Mouse (Mus musculus): ENCODE measurements around the gene Cycs. TPM values are rescaled to one million over a fixed set of nuclear protein-coding genes. Genes with fewer than 3 reads are reported as not detected.
A peak's percentile ranks its signal among the peaks of the same experiment; 100 is the strongest.

The Cycs gene
- polyA plus RNA-seq, 1 experiment = 3.7 TPM

- Histone ChIP-seq H3K27ac (ENCODE audit: control insufficient read depth, insufficient read depth, low read depth, low read length) (no peak overlapping the region), H3K36me3 (ENCODE audit: control insufficient read depth, insufficient read depth, low read length) (no peaks in the 10 kb centered on the region), H3K4me3 (ENCODE audit: control insufficient read depth, low read depth, low read length) (no peak overlapping the region), H3K27me3 (ENCODE audit: control insufficient read depth, insufficient read depth, low read length) (no peaks in the 10 kb centered on the region), H3K4me1 (ENCODE audit: control insufficient read depth, insufficient read depth, low read length) (no peaks in the 10 kb centered on the region)
- TF ChIP-seq CTCF (IDR thresholded peaks at IDR 0.05; ENCODE audit: control insufficient read depth, insufficient read depth, insufficient replicate concordance, low read depth, low read length) (no peak), POLR2A (IDR thresholded peaks at IDR 0.05; ENCODE audit: control insufficient read depth, low read depth, low read length) (no peak)
Measured at GRCm38 (mm10) chr6:50590234-50590633, 23.9 kb upstream of the Cycs start.

GRCm38 (mm10) chr6:50588251-50588650 lies 21.9 kb upstream of the Cycs start:
- TF ChIP-seq CTCF (IDR thresholded peaks at IDR 0.05; ENCODE audit: control insufficient read depth, insufficient read depth, insufficient replicate concordance, low read depth, low read length) (no peak), POLR2A (IDR thresholded peaks at IDR 0.05; ENCODE audit: control insufficient read depth, low read depth, low read length) (no peak)
- H3K4me3 ChIP-seq (ENCODE audit: control insufficient read depth, low read depth, low read length) = no peak overlapping the region
- no peaks in the 10 kb centered on the region for H3K4me1 ChIP-seq (ENCODE audit: control insufficient read depth, insufficient read depth, low read length)

GRCm38 (mm10) chr6:50587412-50587811 lies 21.1 kb upstream of the Cycs start:
- Histone ChIP-seq H3K36me3 (ENCODE audit: control insufficient read depth, insufficient read depth, low read length) (no peaks in the 10 kb centered on the region), H3K4me3 (ENCODE audit: control insufficient read depth, low read depth, low read length) (no peak overlapping the region), H3K4me1 (ENCODE audit: control insufficient read depth, insufficient read depth, low read length) (no peaks in the 10 kb centered on the region), H3K27me3 (ENCODE audit: control insufficient read depth, insufficient read depth, low read length) (no peaks in the 10 kb centered on the region), H3K27ac (ENCODE audit: control insufficient read depth, insufficient read depth, low read depth, low read length) (0 out of 2 replicates have a peak overlapping the region, but pooled peaks have one; percentile 39)
- TF ChIP-seq POLR2A (IDR thresholded peaks at IDR 0.05; ENCODE audit: control insufficient read depth, low read depth, low read length) (no peak), CTCF (IDR thresholded peaks at IDR 0.05; ENCODE audit: control insufficient read depth, insufficient read depth, insufficient replicate concordance, low read depth, low read length) (no peak)

More at GRCm38 (mm10) chr6:50588251-50588650, 21.9 kb upstream of the Cycs start:
- no peak overlapping the region for H3K27ac ChIP-seq (ENCODE audit: control insufficient read depth, insufficient read depth, low read depth, low read length)
- H3K27me3 ChIP-seq (ENCODE audit: control insufficient read depth, insufficient read depth, low read length) = no peaks in the 10 kb centered on the region
- H3K36me3 ChIP-seq (ENCODE audit: control insufficient read depth, insufficient read depth, low read length) = no peaks in the 10 kb centered on the region

- Histone ChIP-seq H3K4me1 (ENCODE audit: control insufficient read depth, insufficient read depth, low read length) (no peaks in the 10 kb centered on the region), H3K27me3 (ENCODE audit: control insufficient read depth, insufficient read depth, low read length) (no peaks in the 10 kb centered on the region)
- TF ChIP-seq POLR2A (IDR thresholded peaks at IDR 0.05; ENCODE audit: control insufficient read depth, low read depth, low read length) (no peak), CTCF (IDR thresholded peaks at IDR 0.05; ENCODE audit: control insufficient read depth, insufficient read depth, insufficient replicate concordance, low read depth, low read length) (no peak)
Measured at GRCm38 (mm10) chr6:50586316-50586715, 20.0 kb upstream of the Cycs start.

GRCm38 (mm10) chr6:50585733-50586132 lies 19.4 kb upstream of the Cycs start:
- no peaks in the 10 kb centered on the region for H3K36me3 ChIP-seq (ENCODE audit: control insufficient read depth, insufficient read depth, low read length)
- no peaks in the 10 kb centered on the region for H3K27me3 ChIP-seq (ENCODE audit: control insufficient read depth, insufficient read depth, low read length)
- TF ChIP-seq CTCF (IDR thresholded peaks at IDR 0.05; ENCODE audit: control insufficient read depth, insufficient read depth, insufficient replicate concordance, low read depth, low read length) (no peak), POLR2A (IDR thresholded peaks at IDR 0.05; ENCODE audit: control insufficient read depth, low read depth, low read length) (no peak)
- no peak overlapping the region for H3K4me3 ChIP-seq (ENCODE audit: control insufficient read depth, low read depth, low read length)
- H3K27ac ChIP-seq (ENCODE audit: control insufficient read depth, insufficient read depth, low read depth, low read length) = peak overlapping the region; percentile 71
- H3K4me1 ChIP-seq (ENCODE audit: control insufficient read depth, insufficient read depth, low read length) = no peaks in the 10 kb centered on the region

More at GRCm38 (mm10) chr6:50586316-50586715, 20.0 kb upstream of the Cycs start:
- no peaks in the 10 kb centered on the region for H3K36me3 ChIP-seq (ENCODE audit: control insufficient read depth, insufficient read depth, low read length)
- H3K4me3 ChIP-seq (ENCODE audit: control insufficient read depth, low read depth, low read length) = no peak overlapping the region
- H3K27ac ChIP-seq (ENCODE audit: control insufficient read depth, insufficient read depth, low read depth, low read length) = peak overlapping the region; percentile 65

GRCm38 (mm10) chr6:50571661-50572060 lies 5.3 kb upstream of the Cycs start:
- TF ChIP-seq CTCF (IDR thresholded peaks at IDR 0.05; ENCODE audit: control insufficient read depth, insufficient read depth, insufficient replicate concordance, low read depth, low read length) (no peak), POLR2A (IDR thresholded peaks at IDR 0.05; ENCODE audit: control insufficient read depth, low read depth, low read length) (no peak)
- no peaks in the 10 kb centered on the region for H3K27me3 ChIP-seq (ENCODE audit: control insufficient read depth, insufficient read depth, low read length)
- no peaks in the 10 kb centered on the region for H3K4me1 ChIP-seq (ENCODE audit: control insufficient read depth, insufficient read depth, low read length)

GRCm38 (mm10) chr6:50566997-50567255 lies 588 bp upstream of the Cycs start:
- H3K4me3 ChIP-seq (ENCODE audit: control insufficient read depth, low read depth, low read length) = peak overlapping the region; percentile 98
- no peaks in the 10 kb centered on the region for H3K36me3 ChIP-seq (ENCODE audit: control insufficient read depth, insufficient read depth, low read length)
- peak overlapping the region; percentile 94 for H3K27ac ChIP-seq (ENCODE audit: control insufficient read depth, insufficient read depth, low read depth, low read length)
- TF ChIP-seq POLR2A (IDR thresholded peaks at IDR 0.05; ENCODE audit: control insufficient read depth, low read depth, low read length) = no peak
- no peak for TF ChIP-seq CTCF (IDR thresholded peaks at IDR 0.05; ENCODE audit: control insufficient read depth, insufficient read depth, insufficient replicate concordance, low read depth, low read length)
- H3K27me3 ChIP-seq (ENCODE audit: control insufficient read depth, insufficient read depth, low read length) = no peaks in the 10 kb centered on the region
- no peaks in the 10 kb centered on the region for H3K4me1 ChIP-seq (ENCODE audit: control insufficient read depth, insufficient read depth, low read length)

More at GRCm38 (mm10) chr6:50571661-50572060, 5.3 kb upstream of the Cycs start:
- Histone ChIP-seq H3K36me3 (ENCODE audit: control insufficient read depth, insufficient read depth, low read length) (no peaks in the 10 kb centered on the region), H3K4me3 (ENCODE audit: control insufficient read depth, low read depth, low read length) (no peak overlapping the region), H3K27ac (ENCODE audit: control insufficient read depth, insufficient read depth, low read depth, low read length) (no peak overlapping the region)

- Histone ChIP-seq H3K27me3 (ENCODE audit: control insufficient read depth, insufficient read depth, low read length) (no peaks in the 10 kb centered on the region), H3K36me3 (ENCODE audit: control insufficient read depth, insufficient read depth, low read length) (no peaks in the 10 kb centered on the region), H3K27ac (ENCODE audit: control insufficient read depth, insufficient read depth, low read depth, low read length) (no peak overlapping the region), H3K4me1 (ENCODE audit: control insufficient read depth, insufficient read depth, low read length) (no peaks in the 10 kb centered on the region), H3K4me3 (ENCODE audit: control insufficient read depth, low read depth, low read length) (no peak overlapping the region)
- peak; percentile 32; the same call in 1 of the 2 replicates for TF ChIP-seq POLR2A (IDR thresholded peaks at IDR 0.05; ENCODE audit: control insufficient read depth, low read depth, low read length)
- TF ChIP-seq CTCF (IDR thresholded peaks at IDR 0.05; ENCODE audit: control insufficient read depth, insufficient read depth, insufficient replicate concordance, low read depth, low read length) = no peak
Measured at GRCm38 (mm10) chr6:50563651-50564050, 2.7 kb downstream of the Cycs start.

Data from testis, adult 2 months (tissue).